Mouse (Mus musculus) stomach, embryonic 15.5 days (tissue): Measurements from ENCODE around the gene Gabarapl2. TPM values are rescaled to one million over a fixed set of nuclear protein-coding genes. Genes with fewer than 3 reads are reported as not detected.
A peak's percentile ranks its signal among the peaks of the same experiment; 100 is the strongest.

Source experiments
- ATAC-seq: fragments of 200-750 bp; cut with Nextera tagmentation; 2 replicates; pipeline ENCODE4 v1.8.0; 2017; ENCODE audit warnings: low read depth, moderate number of reproducible peaks, moderate TSS enrichment; ENCODE audit not compliant: insufficient read depth, low FRiP score
- H3K27ac ChIP-seq: fragments of 300-500 bp; sonication (generic); 2 replicates; pipeline ENCODE4 v1.5.1; 2015; ENCODE audit warnings: mild to moderate bottlenecking, inconsistent platforms
- H3K27me3 ChIP-seq: fragments of 300-500 bp; sonication (generic); replicated peaks from 2 replicates; pipeline ENCODE4 v1.6.1; 2015; ENCODE audit warnings: inconsistent platforms
- H3K36me3 ChIP-seq: fragments of 300-500 bp; sonication (generic); 2 replicates; pipeline ENCODE4 v1.6.1; 2015; ENCODE audit warnings: inconsistent platforms
- H3K4me1 ChIP-seq: fragments of 300-500 bp; sonication (generic); 2 replicates; pipeline ENCODE4 v1.6.1; 2015; ENCODE audit warnings: inconsistent platforms
- H3K4me2 ChIP-seq: fragments of 300-500 bp; sonication (generic); 2 replicates; pipeline ENCODE4 v1.6.1; 2015; ENCODE audit warnings: mild to moderate bottlenecking, inconsistent platforms
- H3K4me3 ChIP-seq: fragments of 300-500 bp; sonication (generic); replicated peaks from 2 replicates; pipeline ENCODE4 v1.5.1; 2015; ENCODE audit warnings: inconsistent platforms
- H3K9ac ChIP-seq: fragments of 300-500 bp; sonication (generic); 2 replicates; pipeline ENCODE4 v1.6.1; 2015; ENCODE audit warnings: inconsistent platforms
- H3K9me3 ChIP-seq: fragments of 300-500 bp; sonication (generic); 2 replicates; pipeline ENCODE4 v1.6.1; 2016; ENCODE audit warnings: inconsistent platforms
- WGBS: fragments of 180-500 bp; shearing (Covaris S2); methylation state at CpG from one replicate; pipeline ENCODE4 v1.1.7; 2015; 5-methylcytosine and 5-hydroxymethylcytosine counted together
- polyA plus RNA-seq: library from polyadenylated mRNA; unstranded; fragments of >200 nt; fragmentation: Nextera tagmentation; extraction: Ambion mirVana; gene quantifications from 2 replicates; pipeline ENCODE4 v1.2.1, GENCODE M21; 2015

Gene Gabarapl2
- polyA plus RNA-seq = 189 and 205 TPM in 2 replicates

GRCm38 (mm10) chr8:111940171-111941100 lies at the start of gene Gabarapl2:
Gene Gabarapl2 (plus strand): TSS chr8:111940703.
- under 1% methylated on average over 65 of the region's 65 CpGs for WGBS
- peak within 1 kb of the TSS; percentile 83 for H3K27ac ChIP-seq
- H3K4me2 ChIP-seq = peak within 1 kb of the TSS; percentile 96

GRCm38 (mm10) chr8:111890911-111891303 lies 49.6 kb upstream of the Gabarapl2 start:
- no peak overlapping the region for H3K4me2 ChIP-seq
- no peak overlapping the region for H3K27ac ChIP-seq
- no peak for ATAC-seq
- H3K9ac ChIP-seq = no peak overlapping the region
- H3K36me3 ChIP-seq = no peaks in the 10 kb centered on the region
- H3K27me3 ChIP-seq = peaks cover 24% of the 10 kb centered on the region
- WGBS = 56% methylated on average over 6 of the region's 6 CpGs
- H3K4me3 ChIP-seq = peak overlapping the region; percentile 20; the same call in 1 of the 2 replicates
- no peaks in the 10 kb centered on the region for H3K9me3 ChIP-seq
- H3K4me1 ChIP-seq = peaks cover 17% of the 10 kb centered on the region

More at GRCm38 (mm10) chr8:111940171-111941100, at the start of gene Gabarapl2:
- Histone ChIP-seq H3K4me1 (peaks cover 18% of the 10 kb centered on the region), H3K9me3 (no peaks in the 10 kb centered on the region), H3K9ac (peak within 1 kb of the TSS; percentile 67), H3K36me3 (peaks cover 15% of the 10 kb centered on the region; the same call in 1 of the 2 replicates), H3K27me3 (no peaks in the 10 kb centered on the region), H3K4me3 (peak within 1 kb of the TSS; percentile 87)
- ATAC-seq = peak; percentile 96

GRCm38 (mm10) chr8:111891983-111892382 lies 48.5 kb upstream of the Gabarapl2 start:
- Histone ChIP-seq H3K4me2 (no peak overlapping the region), H3K4me3 (no peak overlapping the region), H3K27ac (no peak overlapping the region), H3K9ac (no peak overlapping the region), H3K27me3 (peaks cover 24% of the 10 kb centered on the region), H3K4me1 (peaks cover 17% of the 10 kb centered on the region), H3K36me3 (no peaks in the 10 kb centered on the region), H3K9me3 (no peaks in the 10 kb centered on the region)
- ATAC-seq = no peak
- WGBS = 19% methylated on average over 8 of the region's 8 CpGs

- 48% methylated on average over 5 of the region's 5 CpGs for WGBS
- Histone ChIP-seq H3K4me2 (no peak overlapping the region), H3K27ac (no peak overlapping the region), H3K4me1 (peaks cover 17% of the 10 kb centered on the region), H3K27me3 (peaks cover 24% of the 10 kb centered on the region), H3K9me3 (no peaks in the 10 kb centered on the region), H3K4me3 (no peak overlapping the region), H3K9ac (no peak overlapping the region), H3K36me3 (no peaks in the 10 kb centered on the region)
- no peak for ATAC-seq
These were observed 47.9 kb upstream of the Gabarapl2 start for GRCm38 (mm10) chr8:111892615-111893014.

- H3K27ac ChIP-seq = no peak overlapping the region
- H3K4me3 ChIP-seq = no peak overlapping the region
- peaks cover 9% of the 10 kb centered on the region for H3K4me1 ChIP-seq
- no peak overlapping the region for H3K9ac ChIP-seq
- H3K27me3 ChIP-seq = peaks cover 14% of the 10 kb centered on the region
- H3K9me3 ChIP-seq = no peaks in the 10 kb centered on the region
- no peak overlapping the region for H3K4me2 ChIP-seq
- WGBS = 86% methylated on average over 7 of the region's 7 CpGs
- no peak for ATAC-seq
- H3K36me3 ChIP-seq = no peaks in the 10 kb centered on the region
These were observed 45.5 kb upstream of the Gabarapl2 start for GRCm38 (mm10) chr8:111894955-111895354.

- ATAC-seq = no peak
- H3K27ac ChIP-seq = no peak overlapping the region
- H3K4me2 ChIP-seq = no peak overlapping the region
- 43% methylated on average over 10 of the region's 10 CpGs for WGBS
- no peaks in the 10 kb centered on the region for H3K36me3 ChIP-seq
- H3K9me3 ChIP-seq = no peaks in the 10 kb centered on the region
- no peaks in the 10 kb centered on the region for H3K27me3 ChIP-seq
- no peak overlapping the region for H3K4me3 ChIP-seq
- no peak overlapping the region for H3K9ac ChIP-seq
- H3K4me1 ChIP-seq = no peaks in the 10 kb centered on the region
These were observed 41.9 kb upstream of the Gabarapl2 start for GRCm38 (mm10) chr8:111898586-111898985.

- no peak for ATAC-seq
- no peaks in the 10 kb centered on the region for H3K36me3 ChIP-seq
- H3K9ac ChIP-seq = no peak overlapping the region
- no peak overlapping the region for H3K27ac ChIP-seq
- H3K4me1 ChIP-seq = no peaks in the 10 kb centered on the region
- H3K4me2 ChIP-seq = no peak overlapping the region
- no peak overlapping the region for H3K4me3 ChIP-seq
- no peaks in the 10 kb centered on the region for H3K9me3 ChIP-seq
- H3K27me3 ChIP-seq = no peaks in the 10 kb centered on the region
- 28% methylated on average over 5 of the region's 5 CpGs for WGBS
These were observed 38.4 kb upstream of the Gabarapl2 start for GRCm38 (mm10) chr8:111902080-111902479.

- H3K27me3 ChIP-seq = peaks cover 8% of the 10 kb centered on the region; the same call in 1 of the 2 replicates
- H3K4me1 ChIP-seq = peaks cover 9% of the 10 kb centered on the region
- WGBS = 36% methylated on average over 7 of the region's 8 CpGs
- H3K4me2 ChIP-seq = no peak overlapping the region
- no peak overlapping the region for H3K9ac ChIP-seq
- ATAC-seq = peak; percentile 81
- peak overlapping the region; percentile 26; the same call in 1 of the 2 replicates for H3K27ac ChIP-seq
- H3K36me3 ChIP-seq = no peaks in the 10 kb centered on the region
- H3K9me3 ChIP-seq = no peaks in the 10 kb centered on the region
- no peak overlapping the region for H3K4me3 ChIP-seq
These were observed 34.9 kb upstream of the Gabarapl2 start for GRCm38 (mm10) chr8:111905500-111906121.

GRCm38 (mm10) chr8:111909621-111910450 lies 30.7 kb upstream of the Gabarapl2 start, which contains the start of gene Chst5:
Gene Chst5 (minus strand): TSS chr8:111910447.
- no peak within 1 kb of the TSS for H3K27ac ChIP-seq
- WGBS = 5% methylated on average over 44 of the region's 47 CpGs
- H3K9me3 ChIP-seq = no peaks in the 10 kb centered on the region
- peaks cover 9% of the 10 kb centered on the region for H3K4me1 ChIP-seq
- H3K4me2 ChIP-seq = peak within 1 kb of the TSS; percentile 79
- ATAC-seq = no peak; the same call in 1 of the 2 replicates
- H3K27me3 ChIP-seq = peaks cover 8% of the 10 kb centered on the region; the same call in 1 of the 2 replicates
- peak within 1 kb of the TSS; percentile 16; the same call in 1 of the 2 replicates for H3K9ac ChIP-seq
- peak within 1 kb of the TSS; percentile 39 for H3K4me3 ChIP-seq
- H3K36me3 ChIP-seq = no peaks in the 10 kb centered on the region

GRCm38 (mm10) chr8:111911572-111911971 lies 28.9 kb upstream of the Gabarapl2 start:
- Histone ChIP-seq H3K9ac (no peak overlapping the region), H3K4me2 (no peak overlapping the region), H3K36me3 (no peaks in the 10 kb centered on the region), H3K27me3 (peaks cover 8% of the 10 kb centered on the region; the same call in 1 of the 2 replicates), H3K27ac (no peak overlapping the region), H3K4me3 (no peak overlapping the region), H3K4me1 (peaks cover 9% of the 10 kb centered on the region), H3K9me3 (no peaks in the 10 kb centered on the region)
- ATAC-seq = no peak
- 53% methylated on average over 7 of the region's 7 CpGs for WGBS

GRCm38 (mm10) chr8:111912860-111913432 lies 27.6 kb upstream of the Gabarapl2 start:
- H3K27ac ChIP-seq = no peak overlapping the region; the same call in 1 of the 2 replicates
- 55% methylated on average over 12 of the region's 12 CpGs for WGBS
- ATAC-seq = 0 out of 2 replicates have a peak, but pooled peaks have one; percentile 41
- peaks cover 8% of the 10 kb centered on the region; the same call in 1 of the 2 replicates for H3K27me3 ChIP-seq
- H3K9ac ChIP-seq = no peak overlapping the region
- peaks cover 9% of the 10 kb centered on the region for H3K4me1 ChIP-seq
- H3K4me2 ChIP-seq = no peak overlapping the region
- no peaks in the 10 kb centered on the region for H3K36me3 ChIP-seq
- no peak overlapping the region for H3K4me3 ChIP-seq
- H3K9me3 ChIP-seq = no peaks in the 10 kb centered on the region
